Mouse (Mus musculus): Measurements from ENCODE around the gene Gpr135. TPM values are rescaled to one million over a fixed set of nuclear protein-coding genes. Genes with fewer than 3 reads are reported as not detected.
"Not testable (repeated sequence)": the region's sequence is repeated elsewhere in the genome, so short reads cannot be mapped to it uniquely, and the experiment has no call there.

Gene Gpr135
- total and polyA plus RNA-seq, 2 experiments from 2014 or later, result 10.8 to 16.5 TPM

DNA sequence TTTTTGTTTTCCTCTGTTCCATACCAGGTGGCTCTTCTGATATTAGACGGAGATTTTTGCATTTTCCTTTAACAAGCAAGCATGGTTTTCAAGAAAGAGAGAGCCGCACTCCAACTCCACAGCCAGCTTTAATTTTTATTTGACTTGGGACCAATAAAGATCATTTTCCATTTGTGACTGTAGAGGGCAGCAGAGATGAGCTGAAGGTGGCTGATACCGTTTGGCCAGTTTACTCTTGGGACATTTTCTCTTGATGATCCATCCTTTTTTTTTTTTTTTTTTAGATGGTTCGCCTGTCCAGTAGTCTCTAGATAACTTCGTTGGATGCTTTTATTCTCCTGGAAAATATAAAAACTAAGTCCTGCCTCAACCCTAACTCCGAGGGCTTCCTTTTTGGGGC lies 17.6 kb downstream of the Gpr135 start:
- no peaks in the 10 kb centered on the region for H3K27me3 ChIP-seq (ENCODE audit: insufficient read depth, low read length)
- H3K27ac ChIP-seq (ENCODE audit: low read depth, low read length), result no peak overlapping the region
- H3K9me3 ChIP-seq (ENCODE audit: low read length), result no peaks in the 10 kb centered on the region
- DNase-seq (peak; percentile 20), ATAC-seq (no peak)
- H3K9ac ChIP-seq, result no peak overlapping the region
- WGBS, result 42% methylated on average over 6 of the region's 6 CpGs
- no peak overlapping the region for H3K4me3 ChIP-seq (ENCODE audit: low read depth, low read length)
- H3K4me2 ChIP-seq (ENCODE audit: low read depth), result no peak overlapping the region
- no peaks in the 10 kb centered on the region for H3K36me3 ChIP-seq (ENCODE audit: insufficient read depth)
- no peaks in the 10 kb centered on the region for H3K4me1 ChIP-seq (ENCODE audit: insufficient read depth)
- TF ChIP-seq CTCF (IDR thresholded peaks at IDR 0.05; ENCODE audit: low read depth), result peak; percentile 51

DNA sequence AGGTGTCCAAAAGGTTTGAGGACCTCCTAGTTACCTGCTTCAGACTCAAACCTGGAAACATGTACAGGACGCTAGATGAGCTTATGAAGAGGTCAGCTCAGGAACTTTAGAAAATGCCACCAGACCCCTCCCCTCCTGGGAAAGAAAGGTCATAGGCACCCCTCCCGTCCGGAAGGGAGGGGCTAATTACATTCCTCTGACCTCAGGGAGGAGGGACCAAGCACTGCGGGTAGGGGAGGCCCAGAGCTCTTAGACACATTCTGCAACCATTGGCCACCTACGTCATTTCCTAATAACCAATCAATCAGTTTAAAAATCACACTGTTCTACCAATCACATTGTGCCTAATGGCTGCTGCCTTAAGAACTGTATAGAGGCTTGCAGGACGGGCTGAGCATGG lies 18.4 kb downstream of the Gpr135 start:
- ATAC-seq, result no peak
- Histone ChIP-seq H3K9ac (no peak overlapping the region), H3K4me3 (ENCODE audit: low read depth, low read length) (no peak overlapping the region), H3K9me3 (ENCODE audit: low read length) (no peaks in the 10 kb centered on the region), H3K4me2 (ENCODE audit: low read depth) (no peak overlapping the region), H3K36me3 (ENCODE audit: insufficient read depth) (no peaks in the 10 kb centered on the region), H3K27me3 (ENCODE audit: insufficient read depth, low read length) (no peaks in the 10 kb centered on the region), H3K27ac (ENCODE audit: low read depth, low read length) (no peak overlapping the region), H3K4me1 (ENCODE audit: insufficient read depth) (no peaks in the 10 kb centered on the region)
- 87% methylated on average over 6 of the region's 6 CpGs for WGBS
- no peak for DNase-seq
- TF ChIP-seq CTCF (IDR thresholded peaks at IDR 0.05; ENCODE audit: low read depth), result no peak

DNA sequence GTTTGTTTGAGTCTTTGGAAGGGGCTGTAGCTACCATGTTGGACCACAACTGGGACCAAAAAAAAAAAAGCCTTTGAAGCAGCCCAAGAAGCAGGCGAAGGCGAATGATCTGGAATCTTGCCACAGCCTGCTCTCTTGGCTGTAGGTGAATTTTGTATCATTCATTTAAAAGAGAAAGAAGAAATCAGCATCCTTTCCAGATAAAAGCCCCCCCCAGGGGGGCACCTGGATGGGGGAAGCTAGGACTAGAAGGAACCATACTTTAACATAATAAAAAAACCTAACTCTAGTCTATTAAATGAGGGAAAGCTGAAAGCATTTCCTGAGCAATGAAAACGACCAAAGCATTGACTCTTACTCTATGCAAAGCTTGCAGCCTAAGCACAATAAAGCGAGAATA lies 20.1 kb downstream of the Gpr135 start:
- H3K27ac ChIP-seq (ENCODE audit: low read depth, low read length), result no peak overlapping the region
- H3K27me3 ChIP-seq (ENCODE audit: insufficient read depth, low read length), result no peaks in the 10 kb centered on the region
- H3K4me3 ChIP-seq (ENCODE audit: low read depth, low read length), result no peak overlapping the region
- no peaks in the 10 kb centered on the region for H3K36me3 ChIP-seq (ENCODE audit: insufficient read depth)
- no peaks in the 10 kb centered on the region for H3K9me3 ChIP-seq (ENCODE audit: low read length)
- no peak for ATAC-seq
- no peak for TF ChIP-seq CTCF (IDR thresholded peaks at IDR 0.05; ENCODE audit: low read depth)
- no peak for DNase-seq
- no peak overlapping the region for H3K4me2 ChIP-seq (ENCODE audit: low read depth)
- H3K9ac ChIP-seq, result no peak overlapping the region
- WGBS, result 86% methylated on average over 4 of the region's 4 CpGs
- no peaks in the 10 kb centered on the region for H3K4me1 ChIP-seq (ENCODE audit: insufficient read depth)

DNA sequence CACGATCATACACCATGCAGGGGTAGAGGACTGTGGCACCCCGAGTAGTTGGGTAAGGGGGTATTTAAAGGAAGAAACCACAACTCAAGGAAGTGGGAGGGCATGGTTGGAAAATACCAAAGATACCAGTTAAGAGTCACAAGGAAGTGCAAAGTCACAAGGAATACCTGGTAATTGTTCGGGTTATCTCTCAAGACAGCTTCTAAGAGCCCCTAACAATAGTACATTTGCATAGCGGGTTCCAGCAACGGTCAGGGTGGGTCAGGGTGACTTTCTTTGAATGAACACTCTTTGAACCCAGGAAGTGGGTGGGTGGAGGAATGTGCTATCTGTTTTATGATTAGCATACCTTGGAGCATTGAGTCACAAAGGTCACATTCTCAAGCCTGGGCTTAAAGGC lies 20.8 kb downstream of the Gpr135 start:
- H3K27ac ChIP-seq (ENCODE audit: low read depth, low read length); ATAC-seq; DNase-seq; H3K9ac ChIP-seq; H3K9me3 ChIP-seq (ENCODE audit: low read length); H3K27me3 ChIP-seq (ENCODE audit: insufficient read depth, low read length); H3K4me3 ChIP-seq (ENCODE audit: low read depth, low read length); H3K4me2 ChIP-seq (ENCODE audit: low read depth); H3K4me1 ChIP-seq (ENCODE audit: insufficient read depth); H3K36me3 ChIP-seq (ENCODE audit: insufficient read depth): not testable (repeated sequence)
- 98% methylated on average over 5 of the region's 5 CpGs for WGBS

DNA sequence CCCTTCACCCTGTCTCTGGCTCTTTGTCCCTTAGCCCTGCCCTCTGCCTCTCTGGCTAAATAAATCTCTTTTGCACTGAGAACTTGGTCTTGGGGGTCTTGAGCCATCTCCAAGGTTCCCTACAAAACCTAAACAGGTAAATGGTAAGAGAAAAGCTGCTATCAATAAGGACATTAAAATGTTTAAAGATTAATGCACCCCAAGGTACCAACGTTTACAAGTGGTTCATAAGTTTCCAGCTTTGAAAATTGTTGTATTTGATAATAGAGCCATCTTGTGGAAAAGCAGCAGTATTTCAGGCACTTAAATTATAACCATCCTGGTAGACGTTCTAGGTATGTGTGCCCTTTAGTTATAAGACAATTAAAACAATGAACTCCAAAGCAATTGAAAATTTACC lies 23.4 kb downstream of the Gpr135 start:
- Histone ChIP-seq H3K9ac (no peak overlapping the region), H3K9me3 (ENCODE audit: low read length) (no peaks in the 10 kb centered on the region), H3K36me3 (ENCODE audit: insufficient read depth) (no peaks in the 10 kb centered on the region), H3K27ac (ENCODE audit: low read depth, low read length) (no peak overlapping the region), H3K27me3 (ENCODE audit: insufficient read depth, low read length) (no peaks in the 10 kb centered on the region), H3K4me2 (ENCODE audit: low read depth) (no peak overlapping the region), H3K4me1 (ENCODE audit: insufficient read depth) (no peaks in the 10 kb centered on the region), H3K4me3 (ENCODE audit: low read depth, low read length) (no peak overlapping the region)
- DNase-seq, result peak; percentile 53
- 2% methylated on average over 2 of the region's 2 CpGs for WGBS
- no peak; the same call in 1 of the 2 replicates for ATAC-seq
- peak; percentile 79 for TF ChIP-seq CTCF (IDR thresholded peaks at IDR 0.05; ENCODE audit: low read depth)

DNA sequence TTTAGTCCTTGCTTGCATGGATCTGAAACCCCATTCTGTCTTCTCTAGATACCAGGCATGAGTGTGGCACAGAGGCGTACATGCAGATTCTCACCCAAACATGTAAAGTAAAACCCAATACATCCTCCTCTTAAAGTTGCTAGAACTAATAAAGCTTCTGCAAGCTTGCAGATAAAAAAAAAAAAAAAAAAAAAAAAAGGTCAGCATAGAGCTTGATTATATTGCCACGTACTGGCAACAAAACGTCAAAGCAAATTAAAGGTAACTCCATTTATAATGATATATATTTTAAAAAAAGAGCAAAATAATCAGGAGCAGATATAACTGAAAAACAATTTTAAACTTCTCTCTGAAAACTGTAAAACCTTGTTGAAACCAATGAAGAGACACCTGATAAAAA lies 29.7 kb downstream of the Gpr135 start:
- Histone ChIP-seq H3K4me2 (ENCODE audit: low read depth) (no peak overlapping the region), H3K4me1 (ENCODE audit: insufficient read depth) (no peaks in the 10 kb centered on the region), H3K9me3 (ENCODE audit: low read length) (no peaks in the 10 kb centered on the region), H3K27me3 (ENCODE audit: insufficient read depth, low read length) (no peaks in the 10 kb centered on the region), H3K4me3 (ENCODE audit: low read depth, low read length) (no peak overlapping the region), H3K36me3 (ENCODE audit: insufficient read depth) (no peaks in the 10 kb centered on the region), H3K27ac (ENCODE audit: low read depth, low read length) (no peak overlapping the region), H3K9ac (no peak overlapping the region)
- 97% methylated on average over 3 of the region's 3 CpGs for WGBS
- TF ChIP-seq CTCF (IDR thresholded peaks at IDR 0.05; ENCODE audit: low read depth), result no peak
- no peak for ATAC-seq
- DNase-seq, result no peak

DNA sequence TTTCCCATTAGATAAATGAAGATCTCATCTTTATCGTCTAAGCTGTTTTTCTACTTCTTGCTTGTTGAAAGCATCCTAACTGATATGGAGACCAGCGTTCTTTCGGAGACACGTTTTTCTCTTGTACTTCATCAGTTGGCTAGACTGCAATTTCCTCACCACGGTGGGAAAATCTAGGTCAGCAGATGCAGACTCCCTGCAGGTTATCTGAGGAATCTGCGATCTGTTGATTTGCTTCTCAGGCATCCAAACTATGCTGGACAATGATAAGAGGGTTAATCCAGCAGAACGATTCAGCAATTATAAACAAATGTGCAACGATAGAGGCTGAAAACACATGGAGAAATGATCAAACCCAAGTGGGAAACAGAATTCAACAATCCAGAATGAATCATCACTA lies 31.4 kb downstream of the Gpr135 start:
- Histone ChIP-seq H3K27ac (ENCODE audit: low read depth, low read length) (no peak overlapping the region), H3K4me2 (ENCODE audit: low read depth) (no peak overlapping the region), H3K4me1 (ENCODE audit: insufficient read depth) (no peaks in the 10 kb centered on the region), H3K36me3 (ENCODE audit: insufficient read depth) (no peaks in the 10 kb centered on the region), H3K4me3 (ENCODE audit: low read depth, low read length) (no peak overlapping the region), H3K9me3 (ENCODE audit: low read length) (no peaks in the 10 kb centered on the region), H3K27me3 (ENCODE audit: insufficient read depth, low read length) (no peaks in the 10 kb centered on the region), H3K9ac (no peak overlapping the region)
- 82% methylated on average over 8 of the region's 8 CpGs for WGBS
- TF ChIP-seq CTCF (IDR thresholded peaks at IDR 0.05; ENCODE audit: low read depth), result no peak
- DNase-seq (no peak), ATAC-seq (no peak)

DNA sequence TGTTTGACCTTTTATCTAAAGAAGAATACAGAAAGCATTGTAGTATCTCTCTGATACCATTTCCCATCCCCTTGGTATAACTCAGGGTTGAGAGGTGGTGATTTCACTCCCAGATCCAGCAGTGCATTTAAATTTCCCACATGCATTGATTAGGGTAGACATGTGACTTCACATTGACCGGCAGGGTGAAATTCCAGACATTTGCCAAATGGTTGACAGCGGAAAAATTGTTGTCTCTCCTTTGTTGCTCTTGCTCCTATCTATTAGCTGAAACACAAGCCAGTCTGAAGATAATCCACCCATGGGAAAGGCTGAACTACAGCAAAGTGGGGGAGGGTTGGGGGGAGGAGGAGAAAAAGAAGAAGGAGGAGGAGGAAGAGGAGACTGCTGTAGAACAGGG lies 32.1 kb downstream of the Gpr135 start:
- no peaks in the 10 kb centered on the region for H3K27me3 ChIP-seq (ENCODE audit: insufficient read depth, low read length)
- no peak for TF ChIP-seq CTCF (IDR thresholded peaks at IDR 0.05; ENCODE audit: low read depth)
- no peak overlapping the region for H3K4me3 ChIP-seq (ENCODE audit: low read depth, low read length)
- no peak for ATAC-seq
- H3K4me2 ChIP-seq (ENCODE audit: low read depth), result no peak overlapping the region
- H3K36me3 ChIP-seq (ENCODE audit: insufficient read depth), result no peaks in the 10 kb centered on the region
- H3K9ac ChIP-seq, result no peak overlapping the region
- no peaks in the 10 kb centered on the region for H3K4me1 ChIP-seq (ENCODE audit: insufficient read depth)
- no peaks in the 10 kb centered on the region for H3K9me3 ChIP-seq (ENCODE audit: low read length)
- no peak overlapping the region for H3K27ac ChIP-seq (ENCODE audit: low read depth, low read length)
- no peak for DNase-seq
- WGBS, result 75% methylated on average over 2 of the region's 2 CpGs
